16 mouse cellular contexts compared by ENCODE assay signal in genomic region chr14:105813097-105813496, GRCm38 (mm10).
"Had no signal": no experiment of that assay in that cellular context is flagged by ENCODE, and none has a peak within 500 bp of the region (broad histone marks: within the 10 kb centered on the region; RNA-seq: fewer than 3 reads in every experiment).

No protein-coding gene starts in this region.

- H3K4me2 ChIP-seq: neural tube, embryonic 13.5 days; neural tube, embryonic 15.5 days; stomach, embryonic 15.5 days had no signal

- H3K4me3 ChIP-seq: neural tube, embryonic 13.5 days; neural tube, embryonic 15.5 days; stomach, embryonic 15.5 days had no signal

- H3K27me3 ChIP-seq: neural tube, embryonic 13.5 days; neural tube, embryonic 15.5 days; stomach, embryonic 15.5 days had no signal

- H3K4me1 ChIP-seq: stomach, embryonic 15.5 days had no signal

- H3K9ac ChIP-seq: neural tube, embryonic 13.5 days; neural tube, embryonic 15.5 days; stomach, embryonic 15.5 days had no signal

- H3K27ac ChIP-seq: neural tube, embryonic 13.5 days; neural tube, embryonic 15.5 days; stomach, embryonic 15.5 days; stomach, postnatal 0 days had no signal

- H3K9me3 ChIP-seq: neural tube, embryonic 13.5 days; neural tube, embryonic 15.5 days; stomach, embryonic 15.5 days had no signal

- DNase-seq: retina, postnatal 1 day; right cerebral cortex, adult 18-20 months; right cerebral cortex, postnatal 14 days; right cerebral cortex, postnatal 25 days; right cerebral cortex, postnatal 4 days; spleen, adult 18-20 months; thymus, adult 18-20 months; thymus, adult 2 months; thymus, postnatal 14 days; thymus, postnatal 25 days; thymus, postnatal 36 days; thymus, postnatal 4 days had no signal

- H3K36me3 ChIP-seq: neural tube, embryonic 13.5 days; neural tube, embryonic 15.5 days; stomach, embryonic 15.5 days had no signal
